Mouse (Mus musculus) lung, embryonic 16.5 days (tissue): ENCODE results near the gene Usp3. TPM values are rescaled to one million over a fixed set of nuclear protein-coding genes. Genes with fewer than 3 reads are reported as not detected.

Experiments used
- ATAC-seq: fragments of 200-750 bp; cut with Nextera tagmentation; 2 replicates; pipeline ENCODE4 v1.8.0; 2017; ENCODE audit warnings: low read depth, mild to moderate bottlenecking, moderate library complexity
- H3K27ac ChIP-seq: fragments of 300-500 bp; sonication (generic); 2 replicates; pipeline ENCODE4 v1.5.1; 2014; ENCODE audit warnings: mild to moderate bottlenecking, control low read depth, low read length
- H3K27me3 ChIP-seq: fragments of 300-500 bp; sonication (generic); 2 replicates; pipeline ENCODE4 v1.6.1; 2014; ENCODE audit warnings: low read depth, low read length, mixed read lengths; ENCODE audit not compliant: control insufficient read depth, insufficient read depth
- H3K36me3 ChIP-seq: fragments of 300-500 bp; sonication (generic); 2 replicates; pipeline ENCODE4 v1.6.1; 2014; ENCODE audit warnings: low read length; ENCODE audit not compliant: control insufficient read depth, insufficient read depth
- H3K4me1 ChIP-seq: fragments of 300-500 bp; sonication (generic); replicated peaks from 2 replicates; pipeline ENCODE4 v1.6.1; 2014; ENCODE audit warnings: low read length, mixed read lengths; ENCODE audit not compliant: control insufficient read depth, insufficient read depth
- H3K4me2 ChIP-seq: fragments of 300-500 bp; sonication (generic); 2 replicates; pipeline ENCODE4 v1.6.1; 2014; ENCODE audit warnings: low read depth, low read length, control low read depth
- H3K4me3 ChIP-seq: fragments of 300-500 bp; sonication (generic); 2 replicates; pipeline ENCODE4 v1.5.1; 2014; ENCODE audit warnings: mild to moderate bottlenecking, low read length, control low read depth
- H3K9ac ChIP-seq: fragments of 300-500 bp; sonication (generic); 2 replicates; pipeline ENCODE4 v1.6.1; 2014; ENCODE audit warnings: low read length, control low read depth
- H3K9me3 ChIP-seq: fragments of 300-500 bp; sonication (generic); 2 replicates; pipeline ENCODE4 v1.6.1; 2016; ENCODE audit warnings: low read length; ENCODE audit not compliant: control insufficient read depth
- WGBS: fragments of 180-500 bp; shearing (Covaris S2); extraction: QIAGEN DNeasy Blood & Tissue Kit; methylation state at CpG from one replicate; pipeline ENCODE4 v1.1.7; 2014; 5-methylcytosine and 5-hydroxymethylcytosine counted together
- polyA plus RNA-seq: library from polyadenylated mRNA; unstranded; fragments of >200 nt; fragmentation: Nextera tagmentation; extraction: Ambion mirVana; gene quantifications from 2 replicates; pipeline ENCODE4 v1.2.1, GENCODE M21; 2015

Usp3 gene
- polyA plus RNA-seq, 1 experiment from 2014 or later: 57.9 TPM

- Histone ChIP-seq H3K27ac (no peak overlapping the region), H3K36me3 (peaks cover 33% of the 10 kb centered on the region), H3K4me2 (no peak overlapping the region), H3K4me1 (no peaks in the 10 kb centered on the region), H3K27me3 (no peaks in the 10 kb centered on the region), H3K9ac (no peak overlapping the region), H3K9me3 (no peaks in the 10 kb centered on the region), H3K4me3 (no peak overlapping the region)
- no peak for ATAC-seq
These were observed 99.0 kb downstream of the Usp3 start for GRCm38 (mm10) chr9:66493992-66494391.

DNA sequence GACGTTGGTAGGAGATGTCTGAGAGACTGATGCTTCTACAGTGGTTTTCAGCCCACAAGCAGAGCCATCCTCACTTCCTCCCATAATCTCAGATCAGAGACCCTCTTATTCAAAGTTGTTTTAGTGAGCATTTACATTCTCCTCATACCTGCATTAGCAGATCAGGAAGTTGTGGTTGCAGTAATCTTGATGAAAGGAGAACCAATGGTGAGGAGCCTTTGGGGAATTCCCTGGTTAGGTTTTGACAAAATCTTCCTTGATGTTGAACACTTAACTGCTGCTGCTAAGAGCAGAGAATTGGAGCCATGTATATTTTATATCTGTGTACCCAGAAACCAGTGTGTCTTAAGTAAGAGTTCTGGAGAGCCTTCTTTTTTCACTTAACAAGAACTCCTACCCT, 100.6 kb downstream of the Usp3 start:
- 80% methylated on average over 1 of the region's 1 CpGs for WGBS
- Histone ChIP-seq H3K4me2 (no peak overlapping the region), H3K4me1 (no peaks in the 10 kb centered on the region), H3K9ac (no peak overlapping the region), H3K4me3 (no peak overlapping the region), H3K27me3 (no peaks in the 10 kb centered on the region), H3K9me3 (no peaks in the 10 kb centered on the region), H3K36me3 (peaks cover 39% of the 10 kb centered on the region), H3K27ac (no peak overlapping the region)
- ATAC-seq: no peak

- Histone ChIP-seq H3K36me3 (peaks cover 32% of the 10 kb centered on the region), H3K4me1 (no peaks in the 10 kb centered on the region), H3K9me3 (no peaks in the 10 kb centered on the region), H3K4me3 (no peak overlapping the region), H3K9ac (no peak overlapping the region), H3K27me3 (no peaks in the 10 kb centered on the region), H3K4me2 (no peak overlapping the region), H3K27ac (no peak overlapping the region)
- ATAC-seq: no peak
These were observed 104.2 kb downstream of the Usp3 start for GRCm38 (mm10) chr9:66488786-66489185.

DNA sequence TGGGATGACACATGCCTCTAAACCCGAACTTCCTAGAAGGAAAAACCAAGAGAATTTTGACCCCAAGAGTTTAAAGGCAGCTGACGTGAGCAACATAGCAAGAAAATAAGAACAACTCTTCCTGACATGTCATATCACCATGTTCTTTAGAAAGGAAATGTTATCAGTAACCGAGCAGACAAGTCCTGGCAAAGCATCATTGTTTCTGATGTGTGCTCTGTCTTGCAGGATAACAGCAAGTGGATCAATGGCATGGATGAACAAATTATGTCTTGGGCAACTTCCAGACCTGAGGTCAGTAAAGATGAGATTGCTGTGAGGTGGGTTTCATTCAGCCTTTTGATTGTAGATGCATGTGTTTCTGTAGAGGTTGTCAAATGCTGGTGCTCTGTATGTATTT, 109.5 kb downstream of the Usp3 start:
- 85% methylated on average over 3 of the region's 3 CpGs for WGBS

DNA sequence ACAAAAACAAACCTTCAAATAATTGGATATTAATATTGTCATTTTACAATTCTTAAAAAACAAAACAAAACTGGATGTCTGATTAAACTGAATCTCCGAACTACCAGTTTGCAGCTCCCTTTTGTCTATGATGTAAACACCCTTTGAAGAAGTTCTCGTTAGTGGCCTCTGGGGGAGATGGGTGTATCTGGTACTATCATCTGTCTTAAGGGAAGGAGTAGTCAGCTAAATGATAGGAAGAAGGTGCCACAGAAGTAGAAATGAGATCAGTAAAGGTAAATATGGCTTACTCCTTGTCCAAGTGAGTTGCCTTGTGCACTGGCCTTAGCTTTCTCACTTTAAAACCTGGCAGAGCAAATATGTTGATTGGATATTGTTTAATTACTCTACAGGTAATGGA, 115.2 kb downstream of the Usp3 start:
- no peaks in the 10 kb centered on the region for H3K27me3 ChIP-seq
- H3K4me1 ChIP-seq: no peaks in the 10 kb centered on the region
- H3K36me3 ChIP-seq: peaks cover 12% of the 10 kb centered on the region
- WGBS: 73% methylated on average over 2 of the region's 2 CpGs
- no peaks in the 10 kb centered on the region for H3K9me3 ChIP-seq
- H3K9ac ChIP-seq: no peak overlapping the region
- no peak overlapping the region for H3K4me2 ChIP-seq
- no peak for ATAC-seq
- H3K27ac ChIP-seq: no peak overlapping the region
- H3K4me3 ChIP-seq: no peak overlapping the region

More for the DNA sequence above, 109.5 kb downstream of the Usp3 start:
- Histone ChIP-seq H3K36me3 (peaks cover 20% of the 10 kb centered on the region), H3K4me3 (no peak overlapping the region), H3K4me2 (no peak overlapping the region), H3K9ac (no peak overlapping the region), H3K4me1 (no peaks in the 10 kb centered on the region), H3K27ac (no peak overlapping the region), H3K27me3 (no peaks in the 10 kb centered on the region), H3K9me3 (no peaks in the 10 kb centered on the region)
- ATAC-seq: no peak

- H3K27ac ChIP-seq: no peak overlapping the region
- WGBS: 51% methylated on average over 4 of the region's 4 CpGs
- no peaks in the 10 kb centered on the region for H3K4me1 ChIP-seq
- H3K9me3 ChIP-seq: no peaks in the 10 kb centered on the region
- H3K9ac ChIP-seq: no peak overlapping the region
- no peak overlapping the region for H3K4me2 ChIP-seq
- H3K4me3 ChIP-seq: no peak overlapping the region
- no peaks in the 10 kb centered on the region for H3K27me3 ChIP-seq
- no peak for ATAC-seq
- H3K36me3 ChIP-seq: peaks cover 17% of the 10 kb centered on the region
These were observed 127.9 kb downstream of the Usp3 start for GRCm38 (mm10) chr9:66465087-66465486.

Other genes with a start within 250 kb of the Usp3 start
- gene Herc1, start 242.7 kb downstream of the Usp3 start, polyA plus RNA-seq: 18.7 and 18.8 TPM in 2 replicates
- 4.8 and 5.7 TPM in 2 replicates for gene Fbxl22, start 78.5 kb downstream of the Usp3 start, polyA plus RNA-seq
- gene Car12, start 120.5 kb upstream of the Usp3 start, polyA plus RNA-seq: 2.2 and 2.6 TPM in 2 replicates
- gene Aph1b, start 202.3 kb upstream of the Usp3 start, polyA plus RNA-seq: 6.6 and 9.2 TPM in 2 replicates
- gene Gm10647, start 203.9 kb upstream of the Usp3 start, polyA plus RNA-seq: 0.46 and 0.53 TPM in 2 replicates
- gene Aph1c, start 241.6 kb upstream of the Usp3 start, polyA plus RNA-seq: 6.1 and 8.7 TPM in 2 replicates